Mouse (Mus musculus) lung, embryonic 14.5 days (tissue): ENCODE measurements at regions not wholly inside any gene's neighbourhood (a gene's known extent, or its start where the extent isn't known, plus 50 kb on each side); places are given as distances from the start of the nearest gene placed in this dataset.

Experiments
- ATAC-seq: fragments of 200-750 bp; cut with Nextera tagmentation; 2 replicates; pipeline ENCODE4 v1.8.0; 2017; ENCODE audit warnings: mild to moderate bottlenecking, moderate TSS enrichment, moderate library complexity; ENCODE audit not compliant: insufficient read depth
- DNase-seq: peaks from one replicate; pipeline ENCODE4 v3.0.0-alpha.2; 2015
- H3K27ac ChIP-seq: fragments of 300-500 bp; sonication (generic); 2 replicates; pipeline ENCODE4 v1.5.1; 2014; ENCODE audit warnings: low read depth, mild to moderate bottlenecking, moderate library complexity
- H3K27me3 ChIP-seq: fragments of 300-500 bp; sonication (generic); 2 replicates; pipeline ENCODE4 v1.6.1; 2014; ENCODE audit warnings: low read length, control low read depth; ENCODE audit not compliant: insufficient read depth
- H3K36me3 ChIP-seq: fragments of 300-500 bp; sonication (generic); 2 replicates; pipeline ENCODE4 v1.6.1; 2014; ENCODE audit warnings: control low read depth; ENCODE audit not compliant: insufficient read depth
- H3K4me1 ChIP-seq: fragments of 300-500 bp; sonication (generic); 2 replicates; pipeline ENCODE4 v1.6.1; 2014; ENCODE audit warnings: antibody characterized with exemption, control low read depth; ENCODE audit not compliant: insufficient read depth
- H3K4me2 ChIP-seq: fragments of 300-500 bp; sonication (generic); 2 replicates; pipeline ENCODE4 v1.6.1; 2014; ENCODE audit warnings: mild to moderate bottlenecking
- H3K4me3 ChIP-seq: fragments of 300-500 bp; sonication (generic); 2 replicates; pipeline ENCODE4 v1.5.1; 2014; ENCODE audit warnings: low read depth, low read length
- H3K9ac ChIP-seq: fragments of 300-500 bp; sonication (generic); 2 replicates; pipeline ENCODE4 v1.6.1; 2014
- H3K9me3 ChIP-seq: fragments of 300-500 bp; sonication (generic); 2 replicates; pipeline ENCODE4 v1.6.1; 2016; ENCODE audit warnings: low read depth, low read length, control low read depth
- CTCF ChIP-seq: IDR thresholded peaks from 2 replicates; pipeline ENCODE4 v1.5.1; 2016; ENCODE audit warnings: antibody characterized with exemption, low read depth
- WGBS: fragments of 180-500 bp; shearing (Covaris S2); extraction: QIAGEN DNeasy Blood & Tissue Kit; methylation state at CpG from one replicate; pipeline ENCODE4 v1.1.7; 2014; 5-methylcytosine and 5-hydroxymethylcytosine counted together

GRCm38 (mm10) chrX:16421159-16421558 lies 101.5 kb upstream of the Cypt1 start:
- no peak overlapping the region for H3K4me3 ChIP-seq
- H3K4me2 ChIP-seq = no peak overlapping the region
- ATAC-seq = no peak
- TF ChIP-seq CTCF = no peak
- H3K27me3 ChIP-seq = no peaks in the 10 kb centered on the region
- H3K4me1 ChIP-seq = no peaks in the 10 kb centered on the region
- H3K36me3 ChIP-seq = no peaks in the 10 kb centered on the region
- no peak for DNase-seq
- H3K9me3 ChIP-seq = no peaks in the 10 kb centered on the region
- H3K9ac ChIP-seq = no peak overlapping the region
- H3K27ac ChIP-seq = no peak overlapping the region

- Histone ChIP-seq H3K4me3 (no peak overlapping the region), H3K27ac (no peak overlapping the region), H3K36me3 (no peaks in the 10 kb centered on the region), H3K9me3 (no peaks in the 10 kb centered on the region), H3K4me1 (no peaks in the 10 kb centered on the region), H3K4me2 (no peak overlapping the region), H3K27me3 (no peaks in the 10 kb centered on the region), H3K9ac (no peak overlapping the region)
- ATAC-seq (no peak), DNase-seq (no peak)
- no peak for TF ChIP-seq CTCF
Observed at GRCm38 (mm10) chrX:16421663-16422062, 101.0 kb upstream of the Cypt1 start.

GRCm38 (mm10) chrX:16438088-16438487 lies 84.6 kb upstream of the Cypt1 start:
- DNase-seq (peak; percentile 3), ATAC-seq (no peak)
- no peaks in the 10 kb centered on the region for H3K27me3 ChIP-seq
- H3K4me3 ChIP-seq = no peak overlapping the region
- TF ChIP-seq CTCF = 0 out of 2 replicates have a peak, but pooled peaks have one; percentile 11
- 92% methylated on average over 1 of the region's 1 CpGs for WGBS
- H3K9ac ChIP-seq = no peak overlapping the region
- no peaks in the 10 kb centered on the region for H3K36me3 ChIP-seq
- no peaks in the 10 kb centered on the region for H3K4me1 ChIP-seq
- no peak overlapping the region for H3K27ac ChIP-seq
- no peak overlapping the region for H3K4me2 ChIP-seq
- H3K9me3 ChIP-seq = no peaks in the 10 kb centered on the region

- Histone ChIP-seq H3K36me3 (no peaks in the 10 kb centered on the region), H3K27ac (no peak overlapping the region), H3K4me3 (no peak overlapping the region), H3K4me1 (no peaks in the 10 kb centered on the region), H3K9ac (no peak overlapping the region), H3K27me3 (no peaks in the 10 kb centered on the region), H3K9me3 (no peaks in the 10 kb centered on the region), H3K4me2 (no peak overlapping the region)
- 2% methylated on average over 2 of the region's 2 CpGs for WGBS
- ATAC-seq (peak; percentile 81; the same call in 1 of the 2 replicates), DNase-seq (peak; percentile 80)
- TF ChIP-seq CTCF = peak; percentile 67
Observed at GRCm38 (mm10) chrX:16450496-16451078, 72.1 kb upstream of the Cypt1 start.
